Mouse (Mus musculus) small intestine, adult 2 months (tissue): ENCODE measurements around the gene Pip4k2b. TPM values are rescaled to one million over a fixed set of nuclear protein-coding genes. Genes with fewer than 3 reads are reported as not detected.

Source experiments
- H3K27ac ChIP-seq: fragments of 200-500 bp; 2 replicates; pipeline ENCODE4 v1.5.1; 2012; ENCODE audit warnings: low read depth, low read length, control low read depth, inconsistent platforms; ENCODE audit not compliant: insufficient read depth
- H3K27me3 ChIP-seq: fragments of 200-500 bp; 2 replicates; pipeline ENCODE4 v1.6.1; 2012; ENCODE audit warnings: mild to moderate bottlenecking, moderate library complexity, low read length, inconsistent platforms; ENCODE audit not compliant: control insufficient read depth, insufficient read depth
- H3K36me3 ChIP-seq: fragments of 200-500 bp; 2 replicates; pipeline ENCODE4 v1.6.1; 2012; ENCODE audit warnings: mild to moderate bottlenecking, low read length, control low read depth, inconsistent platforms; ENCODE audit not compliant: control insufficient read depth, insufficient read depth
- H3K4me1 ChIP-seq: fragments of 200-500 bp; 2 replicates; pipeline ENCODE4 v1.6.1; 2012; ENCODE audit warnings: low read length, inconsistent platforms, mixed read lengths; ENCODE audit not compliant: control insufficient read depth, insufficient read depth, insufficient read length
- H3K4me3 ChIP-seq: fragments of 200-500 bp; 2 replicates; pipeline ENCODE4 v1.5.1; 2012; ENCODE audit warnings: low read depth, mild to moderate bottlenecking, control low read depth, inconsistent platforms, low read length, moderate library complexity
- CTCF ChIP-seq: fragments of 200-500 bp; IDR thresholded peaks from 2 replicates; pipeline ENCODE4 v1.5.1; 2012; ENCODE audit warnings: low read depth, mild to moderate bottlenecking, control low read depth, inconsistent platforms, low read length, moderate library complexity, mixed read lengths; ENCODE audit not compliant: insufficient replicate concordance, insufficient read length; ENCODE audit errors: extremely low read depth
- POLR2A ChIP-seq: fragments of 200-500 bp; IDR thresholded peaks from 2 replicates; pipeline ENCODE4 v1.6.1; 2012; ENCODE audit warnings: low read depth, mild to moderate bottlenecking, control low read depth, inconsistent platforms, low read length, moderate library complexity
- WGBS: fragments of 180-500 bp; shearing (Covaris S2); methylation state at CpG from one replicate; pipeline ENCODE4 v1.1.7; 2018; 5-methylcytosine and 5-hydroxymethylcytosine counted together
- polyA plus RNA-seq: library from polyadenylated mRNA; depleted of rRNA; stranded (reverse); fragments of >200 nt; gene quantifications from 2 replicates; pipeline ENCODE4 v1.2.3, GENCODE M21; 2012

Gene Pip4k2b
- polyA plus RNA-seq, 1 experiment, result 3.4 TPM

- no peak overlapping the region for H3K4me3 ChIP-seq
- WGBS, result 80% methylated on average over 7 of the region's 7 CpGs
- TF ChIP-seq POLR2A (no peak), CTCF (no peak)
- H3K27me3 ChIP-seq, result no peaks in the 10 kb centered on the region
- 0 out of 2 replicates have a peak, but pooled peaks cover 3% of the 10 kb centered on the region for H3K4me1 ChIP-seq
- H3K27ac ChIP-seq, result no peak overlapping the region
- peaks cover 23% of the 10 kb centered on the region for H3K36me3 ChIP-seq
Measured at GRCm38 (mm10) chr11:97728311-97728710, 16.2 kb downstream of the Pip4k2b start.

DNA sequence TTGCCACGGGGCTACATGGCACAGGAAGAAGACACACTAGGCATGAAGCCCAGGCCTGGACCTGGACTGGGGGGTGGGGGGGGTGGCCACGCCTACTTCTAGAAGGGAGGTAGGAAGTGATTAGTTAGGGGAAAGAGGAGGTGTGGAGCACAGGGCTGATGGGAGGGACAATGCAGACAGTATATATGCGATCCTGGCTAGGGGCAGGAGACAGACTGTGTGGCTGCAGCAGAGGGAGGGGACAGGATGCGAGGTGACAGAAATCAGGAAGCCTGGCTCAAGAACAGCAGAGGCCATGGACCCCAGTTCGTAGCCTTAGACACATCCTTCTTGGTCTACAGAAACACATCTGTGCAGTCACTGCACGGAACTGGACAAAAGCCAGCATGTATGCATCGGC lies 20.8 kb downstream of the Pip4k2b start:
- peaks cover 2% of the 10 kb centered on the region; the same call in 1 of the 2 replicates for H3K4me1 ChIP-seq
- H3K4me3 ChIP-seq, result no peak overlapping the region
- WGBS, result 66% methylated on average over 7 of the region's 7 CpGs
- H3K27ac ChIP-seq, result no peak overlapping the region
- TF ChIP-seq CTCF (no peak), POLR2A (no peak)
- H3K36me3 ChIP-seq, result peaks cover 35% of the 10 kb centered on the region
- H3K27me3 ChIP-seq, result no peaks in the 10 kb centered on the region

- WGBS, result 94% methylated on average over 4 of the region's 4 CpGs
- H3K4me1 ChIP-seq, result peaks cover 2% of the 10 kb centered on the region; the same call in 1 of the 2 replicates
- H3K36me3 ChIP-seq, result peaks cover 28% of the 10 kb centered on the region
- TF ChIP-seq CTCF (no peak), POLR2A (no peak)
- H3K4me3 ChIP-seq, result no peak overlapping the region
- H3K27me3 ChIP-seq, result no peaks in the 10 kb centered on the region
- H3K27ac ChIP-seq, result no peak overlapping the region
Measured at GRCm38 (mm10) chr11:97721338-97721737, 23.2 kb downstream of the Pip4k2b start.

GRCm38 (mm10) chr11:97719041-97719440 lies 25.5 kb downstream of the Pip4k2b start:
- 87% methylated on average over 4 of the region's 4 CpGs for WGBS
- peaks cover 20% of the 10 kb centered on the region for H3K36me3 ChIP-seq

GRCm38 (mm10) chr11:97718281-97718860 lies 26.1 kb downstream of the Pip4k2b start:
- no peak overlapping the region for H3K4me3 ChIP-seq
- no peak overlapping the region for H3K27ac ChIP-seq
- TF ChIP-seq CTCF (no peak), POLR2A (no peak)
- H3K36me3 ChIP-seq, result peaks cover 26% of the 10 kb centered on the region
- WGBS, result 76% methylated on average over 15 of the region's 15 CpGs
- no peaks in the 10 kb centered on the region for H3K27me3 ChIP-seq
- H3K4me1 ChIP-seq, result peaks cover 2% of the 10 kb centered on the region; the same call in 1 of the 2 replicates

More at GRCm38 (mm10) chr11:97719041-97719440, 25.5 kb downstream of the Pip4k2b start:
- no peaks in the 10 kb centered on the region for H3K27me3 ChIP-seq
- H3K27ac ChIP-seq, result no peak overlapping the region
- H3K4me1 ChIP-seq, result peaks cover 2% of the 10 kb centered on the region; the same call in 1 of the 2 replicates
- no peak overlapping the region for H3K4me3 ChIP-seq
- TF ChIP-seq CTCF (no peak), POLR2A (no peak)

GRCm38 (mm10) chr11:97717369-97718280 lies 26.9 kb downstream of the Pip4k2b start:
- peaks cover 29% of the 10 kb centered on the region for H3K36me3 ChIP-seq
- TF ChIP-seq POLR2A (no peak), CTCF (no peak)
- WGBS, result 79% methylated on average over 26 of the region's 26 CpGs

GRCm38 (mm10) chr11:97716021-97716420 lies 28.5 kb downstream of the Pip4k2b start:
- Histone ChIP-seq H3K4me3 (no peak overlapping the region), H3K36me3 (peaks cover 32% of the 10 kb centered on the region), H3K27me3 (no peaks in the 10 kb centered on the region), H3K27ac (no peak overlapping the region), H3K4me1 (peaks cover 2% of the 10 kb centered on the region; the same call in 1 of the 2 replicates)
- no peak for TF ChIP-seq CTCF
- TF ChIP-seq POLR2A, result no peak
- 92% methylated on average over 8 of the region's 8 CpGs for WGBS

More at GRCm38 (mm10) chr11:97717369-97718280, 26.9 kb downstream of the Pip4k2b start:
- Histone ChIP-seq H3K4me3 (no peak overlapping the region), H3K27ac (no peak overlapping the region), H3K27me3 (no peaks in the 10 kb centered on the region), H3K4me1 (peaks cover 2% of the 10 kb centered on the region; the same call in 1 of the 2 replicates)
